Mouse (Mus musculus) MEL (cell line): ENCODE measurements around the gene Slc15a1. TPM values are rescaled to one million over a fixed set of nuclear protein-coding genes. Genes with fewer than 3 reads are reported as not detected.

Experiments used
- DNase-seq: peaks from one replicate; pipeline ENCODE4 v3.0.0; 2011; ENCODE audit warnings: low read depth, low spot score
- H3K27ac ChIP-seq: 2 replicates; pipeline ENCODE4 v1.5.1; 2012; ENCODE audit warnings: low read depth, mild to moderate bottlenecking, control low read depth, low read length, moderate library complexity; ENCODE audit not compliant: control insufficient read depth
- H3K27me3 ChIP-seq, 2 experiments: fragments of 150-350 bp in 1 of 2; sonication (generic) in 1 of 2; 2 replicates each; pipeline ENCODE4 v1.6.1; 2012; ENCODE audit warnings: low read length in 2 of 2, mild to moderate bottlenecking in 2 of 2, improper control_type of control experiment in 1 of 2, moderate library complexity in 1 of 2; ENCODE audit not compliant: insufficient read depth in 2 of 2, control insufficient read depth in 1 of 2
- H3K36me3 ChIP-seq, 2 experiments: 2 replicates each; pipeline ENCODE4 v1.6.1; 2012 to 2014; ENCODE audit warnings: low read length in 2 of 2, improper control_type of control experiment in 1 of 2, inconsistent platforms in 1 of 2, mild to moderate bottlenecking in 1 of 2; ENCODE audit not compliant: insufficient read depth in 2 of 2, control insufficient read depth in 1 of 2
- H3K4me1 ChIP-seq, 2 experiments: fragments of 150-350 bp in 1 of 2; sonication (generic) in 1 of 2; 2 replicates each; pipeline ENCODE4 v1.6.1; 2012; ENCODE audit warnings: low read length in 2 of 2, improper control_type of control experiment in 1 of 2, mild to moderate bottlenecking in 1 of 2; ENCODE audit not compliant: insufficient read depth in 2 of 2, control insufficient read depth in 1 of 2
- H3K4me3 ChIP-seq, 2 experiments: fragments of 150-350 bp in 1 of 2; sonication (generic) in 1 of 2; 2 replicates each; pipeline ENCODE4 v1.5.1; 2012; ENCODE audit warnings: low read depth in 2 of 2, low read length in 2 of 2, mild to moderate bottlenecking in 2 of 2, moderate library complexity in 2 of 2, control low read depth in 1 of 2, improper control_type of control experiment in 1 of 2; ENCODE audit not compliant: control insufficient read depth in 1 of 2, insufficient read depth in 1 of 2
- H3K79me2 ChIP-seq: 2 replicates; pipeline ENCODE4 v1.6.1; 2012; ENCODE audit warnings: mild to moderate bottlenecking, low read length, moderate library complexity; ENCODE audit not compliant: control insufficient read depth, poor library complexity, insufficient read depth
- H3K9ac ChIP-seq: 2 replicates; pipeline ENCODE4 v1.6.1; 2012; ENCODE audit warnings: low read depth, mild to moderate bottlenecking, control low read depth, low read length, moderate library complexity; ENCODE audit not compliant: control insufficient read depth, poor library complexity, severe bottlenecking
- H3K9me3 ChIP-seq: fragments of 150-350 bp; sonication (generic); replicated peaks from 2 replicates; pipeline ENCODE4 v1.6.1; 2012; ENCODE audit warnings: mild to moderate bottlenecking, low read length, improper control_type of control experiment, moderate library complexity; ENCODE audit not compliant: insufficient read depth
- BHLHE40 ChIP-seq: IDR thresholded peaks from 2 replicates; pipeline ENCODE4 v1.6.1; 2012; ENCODE audit warnings: low read depth, mild to moderate bottlenecking, inconsistent platforms, low read length, improper control_type of control experiment, borderline replicate concordance
- CHD1 ChIP-seq: IDR thresholded peaks from 2 replicates; pipeline ENCODE4 v1.6.1; 2012; ENCODE audit warnings: low read depth, mild to moderate bottlenecking, inconsistent platforms, low read length, improper control_type of control experiment
- CHD2 ChIP-seq: IDR thresholded peaks from 2 replicates; pipeline ENCODE4 v1.6.1; 2011; ENCODE audit warnings: low read length, improper control_type of control experiment
- CTCF ChIP-seq, 3 experiments: IDR thresholded peaks in 2 of 3; conservative IDR thresholded peaks in 1 of 3; 2 replicates each; pipeline ENCODE4 v1.5.1; 2011 to 2012; ENCODE audit warnings: low read length in 3 of 3, low read depth in 2 of 3, mild to moderate bottlenecking in 2 of 3, improper control_type of control experiment in 1 of 3, inconsistent platforms in 1 of 3, mixed read lengths in 1 of 3, moderate library complexity in 1 of 3; ENCODE audit not compliant: control insufficient read depth in 1 of 3, insufficient read depth in 1 of 3, poor library complexity in 1 of 3, severe bottlenecking in 1 of 3
- EP300 ChIP-seq, 2 experiments: IDR thresholded peaks; 2 replicates each; pipeline ENCODE4 v1.6.1; 2011; ENCODE audit warnings: improper control_type of control experiment in 2 of 2, low read length in 2 of 2, low read depth in 1 of 2, mild to moderate bottlenecking in 1 of 2
- GABPA ChIP-seq: IDR thresholded peaks from 2 replicates; pipeline ENCODE4 v1.6.1; 2012; ENCODE audit warnings: low read depth, mild to moderate bottlenecking, inconsistent platforms, low read length, improper control_type of control experiment, moderate library complexity
- GATA1 ChIP-seq: IDR thresholded peaks from 2 replicates; pipeline ENCODE4 v1.6.1; 2011; ENCODE audit warnings: low read depth, low read length, improper control_type of control experiment
- HCFC1 ChIP-seq: IDR thresholded peaks from 2 replicates; pipeline ENCODE4 v1.6.1; 2012; ENCODE audit warnings: low read depth, mild to moderate bottlenecking, inconsistent platforms, low read length, improper control_type of control experiment, moderate library complexity
- JUND ChIP-seq: IDR thresholded peaks from 2 replicates; pipeline ENCODE4 v1.6.1; 2011; ENCODE audit warnings: low read depth, mild to moderate bottlenecking, improper control_type of control experiment, low read length
- KAT2A ChIP-seq: conservative IDR thresholded peaks from 2 replicates; pipeline ENCODE4 v1.6.1; 2012; ENCODE audit warnings: low read depth, low read length, improper control_type of control experiment, inconsistent platforms
- MAFK ChIP-seq: IDR thresholded peaks from 2 replicates; pipeline ENCODE4 v1.6.1; 2011; ENCODE audit warnings: low read depth, mild to moderate bottlenecking, low read length, improper control_type of control experiment, borderline replicate concordance
- MAX ChIP-seq: IDR thresholded peaks from 2 replicates; pipeline ENCODE4 v1.6.1; 2011; ENCODE audit warnings: low read length, improper control_type of control experiment
- MAZ ChIP-seq: IDR thresholded peaks from 2 replicates; pipeline ENCODE4 v1.6.1; 2012; ENCODE audit warnings: low read depth, mild to moderate bottlenecking, inconsistent platforms, low read length, improper control_type of control experiment
- MEF2A ChIP-seq: IDR thresholded peaks from 2 replicates; pipeline ENCODE4 v1.6.1; 2014; ENCODE audit warnings: low read depth, mild to moderate bottlenecking, inconsistent platforms, low read length, improper control_type of control experiment; ENCODE audit not compliant: poor library complexity, insufficient replicate concordance, severe bottlenecking; ENCODE audit errors: extremely low read depth
- MXI1 ChIP-seq: IDR thresholded peaks from 2 replicates; pipeline ENCODE4 v1.6.1; 2011; ENCODE audit warnings: mild to moderate bottlenecking, low read depth, low read length, improper control_type of control experiment
- MYB ChIP-seq: IDR thresholded peaks from 2 replicates; pipeline ENCODE4 v1.6.1; 2011; ENCODE audit warnings: mild to moderate bottlenecking, low read depth, low read length, improper control_type of control experiment
- MYC ChIP-seq: IDR thresholded peaks from 2 replicates; pipeline ENCODE4 v1.6.1; 2011; ENCODE audit warnings: low read depth, mild to moderate bottlenecking, low read length, improper control_type of control experiment, moderate library complexity
- NELFE ChIP-seq: IDR thresholded peaks from 2 replicates; pipeline ENCODE4 v1.6.1; 2011; ENCODE audit warnings: low read depth, low read length, improper control_type of control experiment
- NRF1 ChIP-seq: IDR thresholded peaks from 2 replicates; pipeline ENCODE4 v1.6.1; 2014; ENCODE audit warnings: low read depth, mild to moderate bottlenecking, inconsistent platforms, low read length, improper control_type of control experiment, moderate library complexity; ENCODE audit not compliant: poor library complexity, insufficient read depth, severe bottlenecking
- POLR2AphosphoS2 ChIP-seq: IDR thresholded peaks from 2 replicates; pipeline ENCODE4 v1.6.1; 2011; ENCODE audit warnings: low read length, improper control_type of control experiment
- POLR2AphosphoS5 ChIP-seq: IDR thresholded peaks from 2 replicates; pipeline ENCODE4 v1.6.1; 2012; ENCODE audit warnings: low read depth, borderline replicate concordance, mild to moderate bottlenecking, inconsistent platforms, low read length, moderate library complexity, mixed read lengths
- RAD21 ChIP-seq: IDR thresholded peaks from 2 replicates; pipeline ENCODE4 v1.6.1; 2011; ENCODE audit warnings: mild to moderate bottlenecking, low read depth, low read length, improper control_type of control experiment
- SIN3A ChIP-seq: IDR thresholded peaks from 2 replicates; pipeline ENCODE4 v1.6.1; 2012; ENCODE audit warnings: low read length, improper control_type of control experiment, inconsistent platforms
- SMC3 ChIP-seq: IDR thresholded peaks from 2 replicates; pipeline ENCODE4 v1.6.1; 2011; ENCODE audit warnings: low read depth, low read length, improper control_type of control experiment
- TAL1 ChIP-seq: IDR thresholded peaks from 2 replicates; pipeline ENCODE4 v1.6.1; 2012; ENCODE audit warnings: mild to moderate bottlenecking, inconsistent platforms, low read length, moderate library complexity, mixed read lengths
- TBP ChIP-seq: IDR thresholded peaks from 2 replicates; pipeline ENCODE4 v1.8.0; 2011; ENCODE audit warnings: low read depth, low read length, improper control_type of control experiment
- TCF12 ChIP-seq: IDR thresholded peaks from 2 replicates; pipeline ENCODE4 v1.6.1; 2014; ENCODE audit warnings: low read depth, mild to moderate bottlenecking, inconsistent platforms, low read length, improper control_type of control experiment, moderate library complexity
- USF2 ChIP-seq, 2 experiments: IDR thresholded peaks; 2 replicates each; pipeline ENCODE4 v1.6.1; 2011 to 2012; ENCODE audit warnings: improper control_type of control experiment in 2 of 2, low read length in 2 of 2, borderline replicate concordance in 1 of 2, inconsistent platforms in 1 of 2, low read depth in 1 of 2, mild to moderate bottlenecking in 1 of 2; ENCODE audit not compliant: insufficient read depth in 1 of 2
- ZC3H11A ChIP-seq: IDR thresholded peaks from 2 replicates; pipeline ENCODE4 v1.6.1; 2012; ENCODE audit warnings: low read depth, mild to moderate bottlenecking, inconsistent platforms, low read length, improper control_type of control experiment
- ZKSCAN1 ChIP-seq: IDR thresholded peaks from 2 replicates; pipeline ENCODE4 v1.6.1; 2012; ENCODE audit warnings: low read depth, mild to moderate bottlenecking, inconsistent platforms, low read length, improper control_type of control experiment, moderate library complexity
- ZMIZ1 ChIP-seq: IDR thresholded peaks from 2 replicates; pipeline ENCODE4 v1.6.1; 2012; ENCODE audit warnings: low read depth, mild to moderate bottlenecking, inconsistent platforms, low read length, improper control_type of control experiment, moderate library complexity
- polyA plus RNA-seq, 2 experiments: library from polyadenylated mRNA; stranded (reverse) in 1 of 2; unstranded in 1 of 2; fragments of >175 nt in 1 of 2; fragments of >200 nt in 1 of 2; gene quantifications; 2 replicates each; pipeline versions ENCODE4 v1.2.1 to v1.2.4; 2012; ENCODE audit warnings: low replicate concordance in 2 of 2, low read depth in 1 of 2; ENCODE audit not compliant: insufficient read length in 2 of 2, insufficient read depth in 1 of 2, missing spikeins in 1 of 2
- total RNA-seq: library from RNA; depleted of rRNA; stranded (reverse); fragments of 300-350 nt; gene quantifications from 2 replicates; pipeline ENCODE4 v1.2.3, GENCODE M21; 2012

The Slc15a1 gene
- total and polyA plus RNA-seq, 3 experiments: not detected

- TF ChIP-seq POLR2AphosphoS5: no peak
- no peak for TF ChIP-seq GATA1
- TF ChIP-seq CHD2: no peak
- no peak for TF ChIP-seq HCFC1
- TF ChIP-seq RAD21: no peak
- no peak for TF ChIP-seq ZMIZ1
- no peak for TF ChIP-seq MYB
- TF ChIP-seq MEF2A: no peak
- TF ChIP-seq JUND: no peak
- no peak for TF ChIP-seq MAZ
- no peak for TF ChIP-seq NELFE
- no peak for TF ChIP-seq GABPA
- TF ChIP-seq MXI1: no peak
- no peak for TF ChIP-seq SIN3A
- no peak for TF ChIP-seq KAT2A
- no peak for TF ChIP-seq USF2 (IDR thresholded peaks at IDR 0.05; ENCODE audit: borderline replicate concordance in 1 of 2, insufficient read depth in 1 of 2, low read depth in 1 of 2, low read length in 2 of 2)
- TF ChIP-seq SMC3: no peak
- TF ChIP-seq CHD1: no peak
- TF ChIP-seq CTCF (IDR thresholded peaks at IDR 0.05 in 2 of 3, conservative IDR thresholded peaks at IDR 0.05 in 1 of 3; ENCODE audit: control insufficient read depth in 1 of 3, insufficient read depth in 1 of 3, low read depth in 2 of 3, low read length in 3 of 3, poor library complexity in 1 of 3, severe bottlenecking in 1 of 3): no peak
- H3K27me3 ChIP-seq: no peaks in the 10 kb centered on the region; a peak in 1 of 4 replicates
- no peak overlapping the region for H3K4me3 ChIP-seq
- no peak overlapping the region for H3K9ac ChIP-seq
- no peaks in the 10 kb centered on the region for H3K9me3 ChIP-seq
- 0 out of 4 replicates have a peak, but pooled peaks cover 0 to 7% of the 10 kb centered on the region in 2 experiments for H3K4me1 ChIP-seq
- H3K27ac ChIP-seq: no peak overlapping the region
- H3K79me2 ChIP-seq: no peaks in the 10 kb centered on the region
- DNase-seq: no peak
- H3K36me3 ChIP-seq: no peaks in the 10 kb centered on the region
These were observed 76.9 kb downstream of the Slc15a1 start for GRCm38 (mm10) chr14:121428148-121428547.

- Histone ChIP-seq H3K9ac (no peak overlapping the region), H3K27me3 (no peaks in the 10 kb centered on the region; a peak in 1 of 4 replicates), H3K36me3 (peaks cover 0 to 9% of the 10 kb centered on the region in 2 experiments; a peak in 2 of 4 replicates), H3K4me1 (peaks cover 0 to 15% of the 10 kb centered on the region in 2 experiments; a peak in 2 of 4 replicates), H3K9me3 (no peaks in the 10 kb centered on the region), H3K27ac (no peak overlapping the region), H3K4me3 (no peak overlapping the region), H3K79me2 (no peaks in the 10 kb centered on the region)
- peak; percentile 66 for DNase-seq
- TF ChIP-seq MAZ: no peak
- peak; percentile 61 to 81 (median 68) for TF ChIP-seq CTCF (IDR thresholded peaks at IDR 0.05 in 2 of 3, conservative IDR thresholded peaks at IDR 0.05 in 1 of 3; ENCODE audit: control insufficient read depth in 1 of 3, insufficient read depth in 1 of 3, low read depth in 2 of 3, low read length in 3 of 3, poor library complexity in 1 of 3, severe bottlenecking in 1 of 3)
- TF ChIP-seq POLR2AphosphoS5: no peak
- TF ChIP-seq TCF12: no peak
- TF ChIP-seq EP300 (IDR thresholded peaks at IDR 0.05; ENCODE audit: low read depth in 1 of 2, low read length in 2 of 2): no peak
- peak; percentile 85 for TF ChIP-seq ZC3H11A
- TF ChIP-seq NRF1: no peak
- no peak for TF ChIP-seq MAX
- TF ChIP-seq CHD2: no peak
- no peak for TF ChIP-seq TBP
- TF ChIP-seq KAT2A: no peak
- no peak for TF ChIP-seq BHLHE40
- TF ChIP-seq MAFK: no peak
- TF ChIP-seq ZKSCAN1: no peak
- TF ChIP-seq POLR2AphosphoS2: no peak
- no peak for TF ChIP-seq HCFC1
- peak; percentile 83 for TF ChIP-seq SMC3
- TF ChIP-seq TAL1: no peak
- peak; percentile 83 for TF ChIP-seq RAD21
- 0 out of 2 replicates have a peak, but pooled peaks have one; percentile 14 for TF ChIP-seq MYC
- no peak for TF ChIP-seq USF2 (IDR thresholded peaks at IDR 0.05; ENCODE audit: borderline replicate concordance in 1 of 2, insufficient read depth in 1 of 2, low read depth in 1 of 2, low read length in 2 of 2)
These were observed 78.3 kb downstream of the Slc15a1 start for GRCm38 (mm10) chr14:121426743-121427142.
